Mouse (Mus musculus): Measurements from ENCODE around the gene Wrap53. TPM values are rescaled to one million over a fixed set of nuclear protein-coding genes. Genes with fewer than 3 reads are reported as not detected.

The Wrap53 gene
- polyA plus RNA-seq, 1 experiment from 2014 or later = 19.2 TPM

DNA sequence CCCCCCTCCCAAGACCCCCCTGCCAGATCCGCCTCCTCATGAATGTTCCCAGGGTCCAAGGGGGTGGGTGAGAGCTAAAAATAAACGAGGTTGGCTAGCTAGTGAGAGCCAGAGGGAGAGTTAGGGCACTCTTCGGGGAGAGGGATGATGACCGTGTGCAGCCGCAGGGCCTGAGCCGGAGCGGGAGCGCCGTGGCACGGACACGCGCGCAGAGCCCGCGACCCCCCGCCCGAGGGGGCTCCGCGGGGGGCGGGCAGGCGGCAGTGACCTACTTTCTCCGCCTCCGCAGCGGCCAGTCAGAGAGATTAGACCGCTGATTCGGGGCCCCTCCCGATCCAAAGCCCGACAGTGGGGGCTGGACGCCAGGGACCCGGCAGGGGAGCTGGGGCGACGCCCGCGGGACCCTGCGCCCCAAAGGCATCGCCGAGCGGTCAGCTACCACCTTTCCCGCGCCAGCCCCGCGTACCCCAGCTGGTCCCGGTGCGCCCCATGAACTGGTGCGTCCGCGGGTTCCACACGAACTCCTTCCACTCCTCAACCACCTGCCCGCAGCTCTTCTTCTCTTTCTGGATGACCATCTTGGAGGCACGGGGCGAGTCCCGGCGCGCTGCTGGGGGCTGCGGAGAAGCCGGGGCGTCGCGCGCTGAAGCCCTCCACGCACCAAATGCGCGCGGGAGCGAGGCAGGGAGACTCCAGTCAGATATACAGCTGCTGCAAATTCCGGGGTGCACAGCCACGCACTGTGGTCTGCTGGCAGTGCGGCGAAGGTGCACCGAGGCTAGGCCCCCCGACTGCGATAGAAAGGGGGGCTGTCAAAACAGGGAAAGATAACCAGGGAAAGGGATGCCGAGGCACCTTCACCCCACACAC lies 25.0 kb upstream of the Wrap53 start:
- WGBS = under 1% methylated on average over 63 of the region's 73 CpGs

DNA sequence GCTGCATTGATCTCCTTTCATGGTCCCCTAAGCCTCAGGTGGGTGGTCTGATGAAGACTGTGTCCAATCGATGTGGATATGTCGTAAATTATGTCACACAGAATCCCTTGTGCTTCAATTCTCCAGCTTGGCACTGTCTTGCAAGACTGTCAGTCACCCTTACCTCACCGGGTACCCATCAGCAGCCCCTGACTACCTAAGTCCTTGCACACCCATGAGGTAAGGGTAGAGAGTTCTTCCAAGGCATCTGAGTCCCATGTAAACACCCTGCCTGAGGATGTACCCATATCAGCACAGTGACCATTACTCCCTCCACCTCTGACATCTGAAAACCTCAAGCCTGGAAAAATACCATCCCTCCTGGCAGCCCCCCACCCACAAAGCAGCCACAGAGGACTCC lies 24.3 kb upstream of the Wrap53 start:
- peak; percentile 30; the same call in 1 of the 2 replicates for ATAC-seq
- peak overlapping the region; percentile 89 for H3K9ac ChIP-seq (ENCODE audit: low read depth, low read length)
- 38% methylated on average over 3 of the region's 3 CpGs for WGBS
- H3K36me3 ChIP-seq (ENCODE audit: control insufficient read depth, insufficient read depth, low read length) = peaks cover 7% of the 10 kb centered on the region
- no peaks in the 10 kb centered on the region for H3K9me3 ChIP-seq (replicated peaks; ENCODE audit: control insufficient read depth, low read length, poor library complexity, severe bottlenecking)
- H3K27me3 ChIP-seq (ENCODE audit: control insufficient read depth, insufficient read depth, low read depth, low read length) = no peaks in the 10 kb centered on the region
- peak overlapping the region; percentile 76 for H3K4me2 ChIP-seq (ENCODE audit: low read length)
- H3K27ac ChIP-seq (ENCODE audit: low read length) = peak overlapping the region; percentile 81
- H3K4me3 ChIP-seq (ENCODE audit: low read depth, low read length) = peak overlapping the region; percentile 73
- H3K4me1 ChIP-seq (ENCODE audit: control insufficient read depth, insufficient read depth, low read length) = peaks cover 21% of the 10 kb centered on the region

More for the DNA sequence above, 25.0 kb upstream of the Wrap53 start:
- no peaks in the 10 kb centered on the region for H3K27me3 ChIP-seq (ENCODE audit: control insufficient read depth, insufficient read depth, low read depth, low read length)
- H3K4me1 ChIP-seq (ENCODE audit: control insufficient read depth, insufficient read depth, low read length) = peaks cover 20% of the 10 kb centered on the region
- H3K9ac ChIP-seq (ENCODE audit: low read depth, low read length) = peak overlapping the region; percentile 89
- no peaks in the 10 kb centered on the region for H3K9me3 ChIP-seq (replicated peaks; ENCODE audit: control insufficient read depth, low read length, poor library complexity, severe bottlenecking)
- H3K27ac ChIP-seq (ENCODE audit: low read length) = peak overlapping the region; percentile 81
- peak; percentile 67 for ATAC-seq
- H3K4me3 ChIP-seq (ENCODE audit: low read depth, low read length) = peak overlapping the region; percentile 73
- H3K36me3 ChIP-seq (ENCODE audit: control insufficient read depth, insufficient read depth, low read length) = peaks cover 7% of the 10 kb centered on the region
- peak overlapping the region; percentile 76 for H3K4me2 ChIP-seq (ENCODE audit: low read length)

DNA sequence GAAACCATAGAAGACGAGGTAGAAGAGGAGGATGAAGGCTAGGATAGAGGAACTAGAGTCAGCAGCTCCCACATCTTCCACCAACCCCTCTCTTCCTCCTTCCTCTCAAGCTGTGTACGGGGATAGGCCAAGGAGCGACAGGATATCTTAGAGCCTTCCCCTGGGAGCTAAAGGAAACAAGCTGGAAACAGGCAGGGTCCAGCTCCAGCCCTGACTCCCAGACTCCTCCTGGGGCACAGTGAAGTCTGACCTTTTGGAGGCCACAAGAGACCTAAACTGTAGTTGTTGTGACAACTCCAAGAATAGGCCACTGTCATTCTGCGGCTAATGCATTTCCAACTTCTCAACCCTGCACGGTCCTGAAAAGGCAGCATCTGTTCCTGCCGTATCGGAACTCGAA lies 23.5 kb upstream of the Wrap53 start:
- no peak for ATAC-seq
- Histone ChIP-seq H3K9me3 (replicated peaks; ENCODE audit: control insufficient read depth, low read length, poor library complexity, severe bottlenecking) (no peaks in the 10 kb centered on the region), H3K4me1 (ENCODE audit: control insufficient read depth, insufficient read depth, low read length) (peaks cover 21% of the 10 kb centered on the region), H3K36me3 (ENCODE audit: control insufficient read depth, insufficient read depth, low read length) (peaks cover 7% of the 10 kb centered on the region), H3K27ac (ENCODE audit: low read length) (no peak overlapping the region), H3K27me3 (ENCODE audit: control insufficient read depth, insufficient read depth, low read depth, low read length) (no peaks in the 10 kb centered on the region), H3K9ac (ENCODE audit: low read depth, low read length) (no peak overlapping the region), H3K4me3 (ENCODE audit: low read depth, low read length) (0 out of 2 replicates have a peak overlapping the region, but pooled peaks have one; percentile 7), H3K4me2 (ENCODE audit: low read length) (peak overlapping the region; percentile 76)
- WGBS = 93% methylated on average over 8 of the region's 8 CpGs

- H3K4me1 ChIP-seq (ENCODE audit: control insufficient read depth, insufficient read depth, low read length) = peaks cover 21% of the 10 kb centered on the region
These were observed 21.7 kb upstream of the Wrap53 start for GRCm38 (mm10) chr11:69601768-69602167.

GRCm38 (mm10) chr11:69600098-69600497 lies 20.0 kb upstream of the Wrap53 start:
- peak overlapping the region; percentile 23; the same call in 1 of the 2 replicates for H3K27ac ChIP-seq (ENCODE audit: low read length)

More at GRCm38 (mm10) chr11:69601768-69602167, 21.7 kb upstream of the Wrap53 start:
- Histone ChIP-seq H3K4me3 (ENCODE audit: low read depth, low read length) (no peak overlapping the region), H3K27ac (ENCODE audit: low read length) (no peak overlapping the region), H3K9me3 (replicated peaks; ENCODE audit: control insufficient read depth, low read length, poor library complexity, severe bottlenecking) (no peaks in the 10 kb centered on the region), H3K27me3 (ENCODE audit: control insufficient read depth, insufficient read depth, low read depth, low read length) (no peaks in the 10 kb centered on the region), H3K36me3 (ENCODE audit: control insufficient read depth, insufficient read depth, low read length) (peaks cover 7% of the 10 kb centered on the region), H3K4me2 (ENCODE audit: low read length) (no peak overlapping the region), H3K9ac (ENCODE audit: low read depth, low read length) (no peak overlapping the region)
- WGBS = 85% methylated on average over 3 of the region's 3 CpGs
- ATAC-seq = no peak

DNA sequence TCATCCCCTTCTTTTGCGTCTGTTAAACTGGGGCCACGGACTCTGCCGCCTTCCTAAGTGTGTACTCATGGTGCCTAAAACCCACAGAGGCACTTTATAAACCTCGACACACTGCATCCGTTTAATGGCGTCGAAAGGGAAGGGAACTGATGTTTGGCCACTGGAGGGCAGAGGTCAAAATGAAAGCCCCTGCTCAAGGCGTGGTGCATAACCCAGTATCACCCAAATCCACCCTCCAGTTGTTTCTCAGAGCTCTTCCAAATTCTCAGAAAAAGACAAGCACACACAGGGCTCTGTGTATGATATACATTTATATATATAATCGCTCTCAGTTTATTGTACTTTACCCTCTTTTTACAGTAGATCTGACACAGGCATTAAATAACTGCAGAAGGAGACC lies 19.4 kb upstream of the Wrap53 start:
- WGBS = 12% methylated on average over 9 of the region's 9 CpGs
- Histone ChIP-seq H3K9me3 (replicated peaks; ENCODE audit: control insufficient read depth, low read length, poor library complexity, severe bottlenecking) (no peaks in the 10 kb centered on the region), H3K9ac (ENCODE audit: low read depth, low read length) (no peak overlapping the region), H3K4me2 (ENCODE audit: low read length) (no peak overlapping the region), H3K4me3 (ENCODE audit: low read depth, low read length) (no peak overlapping the region), H3K27ac (ENCODE audit: low read length) (0 out of 2 replicates have a peak overlapping the region, but pooled peaks have one; percentile 14), H3K27me3 (ENCODE audit: control insufficient read depth, insufficient read depth, low read depth, low read length) (no peaks in the 10 kb centered on the region), H3K36me3 (ENCODE audit: control insufficient read depth, insufficient read depth, low read length) (peaks cover 7% of the 10 kb centered on the region), H3K4me1 (ENCODE audit: control insufficient read depth, insufficient read depth, low read length) (peaks cover 16% of the 10 kb centered on the region)
- no peak for ATAC-seq

More at GRCm38 (mm10) chr11:69600098-69600497, 20.0 kb upstream of the Wrap53 start:
- Histone ChIP-seq H3K4me2 (ENCODE audit: low read length) (no peak overlapping the region), H3K4me3 (ENCODE audit: low read depth, low read length) (no peak overlapping the region), H3K9me3 (replicated peaks; ENCODE audit: control insufficient read depth, low read length, poor library complexity, severe bottlenecking) (no peaks in the 10 kb centered on the region), H3K9ac (ENCODE audit: low read depth, low read length) (no peak overlapping the region), H3K36me3 (ENCODE audit: control insufficient read depth, insufficient read depth, low read length) (peaks cover 7% of the 10 kb centered on the region), H3K4me1 (ENCODE audit: control insufficient read depth, insufficient read depth, low read length) (peaks cover 17% of the 10 kb centered on the region), H3K27me3 (ENCODE audit: control insufficient read depth, insufficient read depth, low read depth, low read length) (no peaks in the 10 kb centered on the region)
- ATAC-seq = peak; percentile 31; the same call in 1 of the 2 replicates
- WGBS = 13% methylated on average over 6 of the region's 6 CpGs

- 99% methylated on average over 6 of the region's 6 CpGs for WGBS
- no peak for ATAC-seq
- Histone ChIP-seq H3K4me2 (ENCODE audit: low read length) (no peak overlapping the region), H3K27ac (ENCODE audit: low read length) (no peak overlapping the region), H3K27me3 (ENCODE audit: control insufficient read depth, insufficient read depth, low read depth, low read length) (no peaks in the 10 kb centered on the region), H3K4me3 (ENCODE audit: low read depth, low read length) (no peak overlapping the region), H3K36me3 (ENCODE audit: control insufficient read depth, insufficient read depth, low read length) (peaks cover 5% of the 10 kb centered on the region), H3K4me1 (ENCODE audit: control insufficient read depth, insufficient read depth, low read length) (no peaks in the 10 kb centered on the region; the same call in 1 of the 2 replicates), H3K9ac (ENCODE audit: low read depth, low read length) (no peak overlapping the region), H3K9me3 (replicated peaks; ENCODE audit: control insufficient read depth, low read length, poor library complexity, severe bottlenecking) (no peaks in the 10 kb centered on the region)
These were observed 14.8 kb upstream of the Wrap53 start for GRCm38 (mm10) chr11:69594853-69595252.

- no peak overlapping the region for H3K27ac ChIP-seq (ENCODE audit: low read length)
- H3K36me3 ChIP-seq (ENCODE audit: control insufficient read depth, insufficient read depth, low read length) = peaks cover 12% of the 10 kb centered on the region
- no peaks in the 10 kb centered on the region for H3K27me3 ChIP-seq (ENCODE audit: control insufficient read depth, insufficient read depth, low read depth, low read length)
- H3K4me2 ChIP-seq (ENCODE audit: low read length) = no peak overlapping the region
- no peaks in the 10 kb centered on the region for H3K4me1 ChIP-seq (ENCODE audit: control insufficient read depth, insufficient read depth, low read length)
- no peak for ATAC-seq
- H3K9me3 ChIP-seq (replicated peaks; ENCODE audit: control insufficient read depth, low read length, poor library complexity, severe bottlenecking) = no peaks in the 10 kb centered on the region
- no peak overlapping the region for H3K4me3 ChIP-seq (ENCODE audit: low read depth, low read length)
- no peak overlapping the region for H3K9ac ChIP-seq (ENCODE audit: low read depth, low read length)
- 90% methylated on average over 4 of the region's 4 CpGs for WGBS
These were observed 12.7 kb upstream of the Wrap53 start for GRCm38 (mm10) chr11:69592799-69593198.

All from midbrain, embryonic 16.5 days (tissue).